Mouse (Mus musculus) ES-E14 (cell line): ENCODE data around the gene Med22.

Source experiments
- CHD2 ChIP-seq: IDR thresholded peaks from 2 replicates; pipeline ENCODE4 v1.6.1; 2014; ENCODE audit warnings: mild to moderate bottlenecking, low read depth, low read length, inconsistent platforms
- HCFC1 ChIP-seq: IDR thresholded peaks from 2 replicates; pipeline ENCODE4 v1.6.1; 2012; ENCODE audit warnings: low read length, inconsistent platforms, borderline replicate concordance; ENCODE audit not compliant: insufficient read depth
- MAFK ChIP-seq: IDR thresholded peaks from 2 replicates; pipeline ENCODE4 v1.6.1; 2014; ENCODE audit warnings: mild to moderate bottlenecking, low read depth, low read length, inconsistent platforms; ENCODE audit not compliant: insufficient read depth
- ZC3H11A ChIP-seq: IDR thresholded peaks from 2 replicates; pipeline ENCODE4 v1.6.1; 2012; ENCODE audit warnings: low read depth, mild to moderate bottlenecking, inconsistent platforms, low read length, borderline replicate concordance
- ZNF384 ChIP-seq: IDR thresholded peaks from 2 replicates; pipeline ENCODE4 v1.6.1; 2012; ENCODE audit warnings: low read depth, low read length, inconsistent platforms

GRCm38 (mm10) chr2:26935286-26935685 is 24.8 kb upstream of the Med22 start:
- no peak for TF ChIP-seq HCFC1
- no peak for TF ChIP-seq CHD2
- no peak for TF ChIP-seq MAFK
- no peak for TF ChIP-seq ZNF384
- no peak for TF ChIP-seq ZC3H11A
